Mouse (Mus musculus): ENCODE data around the gene Aldh3b3. TPM values are rescaled to one million over a fixed set of nuclear protein-coding genes. Genes with fewer than 3 reads are reported as not detected.

Gene Aldh3b3
- not detected in 2 replicates for polyA plus RNA-seq (2016; fragmentation: Nextera tagmentation; extraction: Ambion mirVana)

DNA sequence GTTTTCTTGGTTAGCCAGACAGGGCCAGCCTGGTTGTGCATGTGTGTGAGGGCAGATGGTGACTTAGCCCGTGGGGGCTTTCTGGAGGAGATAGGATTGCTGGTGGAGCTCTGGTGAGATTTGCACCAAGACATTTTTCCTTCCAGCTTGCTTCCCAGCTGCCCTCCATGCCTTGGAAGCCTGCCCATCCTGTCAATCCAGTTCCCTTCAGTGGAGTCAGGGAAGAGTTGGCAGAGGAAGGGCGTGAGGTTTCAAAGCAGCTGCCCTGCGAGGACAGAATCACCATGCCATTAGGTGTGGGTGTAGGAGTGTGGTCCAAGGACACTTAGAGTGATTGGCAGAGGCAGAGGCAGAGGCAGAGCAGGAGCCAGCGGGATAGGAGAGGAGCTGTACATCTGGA, at the start of gene Aldh3b3:
TSS of gene Aldh3b3 (plus strand) at position 176 of the 400 bp plus-strand sequence.
- Histone ChIP-seq H3K4me1 (no peaks in the 10 kb centered on the region), H3K36me3 (replicated peaks) (no peaks in the 10 kb centered on the region), H3K9me3 (no peaks in the 10 kb centered on the region), H3K27me3 (ENCODE audit: poor library complexity, severe bottlenecking) (no peaks in the 10 kb centered on the region), H3K4me3 (no peak within 1 kb of the TSS), H3K27ac (no peak within 1 kb of the TSS)
- DNase-seq (ENCODE audit: extremely low spot score, low spot score), result no peak
- WGBS, result 76% methylated on average over 4 of the region's 4 CpGs

GRCm38 (mm10) chr19:3910206-3910605, 48.2 kb upstream of the Aldh3b3 start:
- 85% methylated on average over 5 of the region's 5 CpGs for WGBS
- no peak overlapping the region for H3K27ac ChIP-seq
- H3K4me1 ChIP-seq, result peaks cover 47% of the 10 kb centered on the region
- H3K36me3 ChIP-seq (replicated peaks), result peaks cover 36% of the 10 kb centered on the region
- no peak for DNase-seq (ENCODE audit: extremely low spot score, low spot score)
- H3K4me3 ChIP-seq, result no peak overlapping the region
- H3K9me3 ChIP-seq, result no peaks in the 10 kb centered on the region
- H3K27me3 ChIP-seq (ENCODE audit: poor library complexity, severe bottlenecking), result peaks cover 11% of the 10 kb centered on the region

GRCm38 (mm10) chr19:3912337-3913204, 45.9 kb upstream of the Aldh3b3 start, which contains the start of gene Ndufs8:
Ndufs8 (minus strand) TSS chr19:3912774.
- DNase-seq (ENCODE audit: extremely low spot score, low spot score), result peak; percentile 93
- Histone ChIP-seq H3K27ac (peak within 1 kb of the TSS; percentile 89), H3K9me3 (no peaks in the 10 kb centered on the region), H3K27me3 (ENCODE audit: poor library complexity, severe bottlenecking) (no peaks in the 10 kb centered on the region), H3K4me1 (peaks cover 24% of the 10 kb centered on the region), H3K4me3 (peak within 1 kb of the TSS; percentile 62), H3K36me3 (replicated peaks) (peaks cover 36% of the 10 kb centered on the region)
- under 1% methylated on average over 43 of the region's 43 CpGs for WGBS

DNA sequence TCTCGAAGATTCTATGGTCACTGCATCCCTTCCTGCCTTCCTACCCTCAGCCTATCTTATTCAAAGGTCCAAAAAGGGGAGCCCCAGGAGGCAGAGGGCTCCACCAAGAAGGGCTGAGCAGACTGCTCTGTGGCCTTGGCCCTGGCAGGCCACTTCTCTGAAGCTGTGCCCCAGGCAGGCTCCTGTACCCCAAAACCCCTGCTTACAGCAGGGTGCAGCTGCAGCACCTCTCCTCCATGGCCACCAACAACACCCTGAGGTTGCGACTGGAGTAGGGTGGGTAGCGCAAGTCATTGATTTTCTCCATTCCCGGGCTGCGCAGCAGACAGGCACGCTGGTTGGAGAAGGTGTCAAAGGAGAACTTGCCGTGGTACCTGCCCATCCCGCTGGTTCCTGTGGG, 44.8 kb upstream of the Aldh3b3 start:
- Histone ChIP-seq H3K4me1 (peaks cover 25% of the 10 kb centered on the region), H3K9me3 (no peaks in the 10 kb centered on the region), H3K27ac (peak overlapping the region; percentile 89), H3K36me3 (replicated peaks) (peaks cover 26% of the 10 kb centered on the region), H3K4me3 (peak overlapping the region; percentile 62), H3K27me3 (ENCODE audit: poor library complexity, severe bottlenecking) (no peaks in the 10 kb centered on the region)
- 87% methylated on average over 8 of the region's 8 CpGs for WGBS
- no peak for DNase-seq (ENCODE audit: extremely low spot score, low spot score)

DNA sequence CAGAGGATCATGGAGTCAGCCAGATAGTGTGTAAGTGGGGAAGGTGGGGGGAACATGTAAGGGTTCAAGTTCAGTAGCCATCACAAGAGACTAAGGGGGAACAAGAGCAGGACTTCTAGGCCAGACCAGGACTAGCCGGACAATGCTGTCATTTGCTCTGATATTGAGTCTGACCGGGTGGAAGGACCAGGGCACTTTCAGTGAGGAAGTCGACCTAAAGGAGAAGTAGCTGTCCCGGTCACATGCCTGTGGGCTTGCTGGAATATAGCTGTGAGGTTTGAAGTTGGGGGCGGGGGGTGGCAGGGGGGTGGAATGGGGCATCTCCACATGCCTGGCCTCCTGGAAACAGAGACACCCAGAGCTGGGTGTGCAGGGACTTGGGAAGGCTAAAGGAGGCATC, 43.9 kb upstream of the Aldh3b3 start:
- 89% methylated on average over 5 of the region's 5 CpGs for WGBS

GRCm38 (mm10) chr19:3916727-3917126, 41.7 kb upstream of the Aldh3b3 start:
- H3K27me3 ChIP-seq (ENCODE audit: poor library complexity, severe bottlenecking), result no peaks in the 10 kb centered on the region
- 80% methylated on average over 11 of the region's 11 CpGs for WGBS
- H3K27ac ChIP-seq, result no peak overlapping the region
- no peaks in the 10 kb centered on the region for H3K36me3 ChIP-seq (replicated peaks)
- H3K4me3 ChIP-seq, result no peak overlapping the region
- H3K4me1 ChIP-seq, result peaks cover 21% of the 10 kb centered on the region
- no peaks in the 10 kb centered on the region for H3K9me3 ChIP-seq
- no peak for DNase-seq (ENCODE audit: extremely low spot score, low spot score)

More for the DNA sequence above, 43.9 kb upstream of the Aldh3b3 start:
- Histone ChIP-seq H3K4me3 (no peak overlapping the region), H3K36me3 (replicated peaks) (peaks cover 17% of the 10 kb centered on the region), H3K27ac (no peak overlapping the region), H3K27me3 (ENCODE audit: poor library complexity, severe bottlenecking) (no peaks in the 10 kb centered on the region), H3K4me1 (peaks cover 27% of the 10 kb centered on the region), H3K9me3 (no peaks in the 10 kb centered on the region)
- DNase-seq (ENCODE audit: extremely low spot score, low spot score), result no peak

GRCm38 (mm10) chr19:3919928-3920327, 38.5 kb upstream of the Aldh3b3 start:
- H3K4me1 ChIP-seq, result peaks cover 23% of the 10 kb centered on the region
- DNase-seq (ENCODE audit: extremely low spot score, low spot score), result no peak
- no peaks in the 10 kb centered on the region for H3K9me3 ChIP-seq
- H3K36me3 ChIP-seq (replicated peaks), result no peaks in the 10 kb centered on the region
- H3K27me3 ChIP-seq (ENCODE audit: poor library complexity, severe bottlenecking), result no peaks in the 10 kb centered on the region
- no peak overlapping the region for H3K27ac ChIP-seq
- no peak overlapping the region for H3K4me3 ChIP-seq

GRCm38 (mm10) chr19:3922661-3923371, 35.6 kb upstream of the Aldh3b3 start:
- H3K36me3 ChIP-seq (replicated peaks), result no peaks in the 10 kb centered on the region
- H3K27ac ChIP-seq, result peak overlapping the region; percentile 16; the same call in 1 of the 2 replicates
- H3K9me3 ChIP-seq, result no peaks in the 10 kb centered on the region
- peaks cover 26% of the 10 kb centered on the region for H3K4me1 ChIP-seq
- DNase-seq (ENCODE audit: extremely low spot score, low spot score), result no peak
- H3K27me3 ChIP-seq (ENCODE audit: poor library complexity, severe bottlenecking), result no peaks in the 10 kb centered on the region
- H3K4me3 ChIP-seq, result no peak overlapping the region
- WGBS, result 58% methylated on average over 10 of the region's 10 CpGs

DNA sequence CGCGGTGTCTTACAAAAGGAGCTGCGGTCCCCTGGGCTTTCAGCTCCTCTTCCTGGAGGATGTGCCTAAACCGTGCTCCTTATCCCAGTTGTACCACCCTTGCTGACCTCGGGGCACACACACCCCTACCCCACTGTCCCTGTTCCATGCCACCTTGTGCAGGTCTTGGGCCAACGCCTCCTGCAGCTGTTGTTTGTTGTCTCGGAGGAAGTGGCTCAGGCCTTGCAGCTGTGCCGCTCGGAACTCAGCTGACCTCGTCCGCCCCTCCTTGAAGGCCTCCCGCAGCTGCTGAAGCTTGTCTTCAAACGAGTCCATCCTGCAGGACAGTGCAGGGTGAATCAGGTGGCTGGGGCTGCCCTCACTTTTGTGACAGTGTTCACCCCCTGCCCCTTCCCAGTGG, 34.9 kb upstream of the Aldh3b3 start:
- 65% methylated on average over 13 of the region's 13 CpGs for WGBS
- Histone ChIP-seq H3K4me3 (no peak overlapping the region), H3K27ac (peak overlapping the region; percentile 1; the same call in 1 of the 2 replicates), H3K36me3 (replicated peaks) (no peaks in the 10 kb centered on the region), H3K9me3 (no peaks in the 10 kb centered on the region), H3K27me3 (ENCODE audit: poor library complexity, severe bottlenecking) (no peaks in the 10 kb centered on the region), H3K4me1 (peaks cover 23% of the 10 kb centered on the region)
- DNase-seq (ENCODE audit: extremely low spot score, low spot score), result no peak

- Histone ChIP-seq H3K27ac (no peak overlapping the region), H3K27me3 (ENCODE audit: poor library complexity, severe bottlenecking) (no peaks in the 10 kb centered on the region), H3K9me3 (no peaks in the 10 kb centered on the region), H3K4me3 (no peak overlapping the region), H3K4me1 (peaks cover 26% of the 10 kb centered on the region), H3K36me3 (replicated peaks) (no peaks in the 10 kb centered on the region)
- WGBS, result 87% methylated on average over 8 of the region's 8 CpGs
- DNase-seq (ENCODE audit: extremely low spot score, low spot score), result no peak
These were observed 34.3 kb upstream of the Aldh3b3 start for GRCm38 (mm10) chr19:3924190-3924589.

DNA sequence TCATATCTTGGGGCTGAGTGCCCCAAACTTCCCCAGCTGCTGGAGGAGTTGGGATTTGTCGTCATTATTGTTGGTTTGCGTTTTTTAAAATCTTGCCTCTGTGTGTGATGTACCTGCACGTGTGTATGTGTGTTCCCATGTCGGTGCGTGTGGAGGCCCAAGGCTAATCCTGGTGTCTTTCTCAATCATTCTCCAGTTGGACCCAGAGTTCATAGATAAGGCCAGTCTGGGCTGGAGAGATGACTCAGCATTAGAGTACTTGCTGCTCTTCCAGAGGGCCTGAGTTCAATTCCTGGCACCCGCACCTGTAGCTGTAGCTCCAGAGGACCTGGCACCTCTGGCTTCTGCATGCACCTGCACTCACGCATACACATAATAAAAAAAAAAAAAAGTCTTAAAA, 33.6 kb upstream of the Aldh3b3 start:
- Histone ChIP-seq H3K27me3 (ENCODE audit: poor library complexity, severe bottlenecking) (no peaks in the 10 kb centered on the region), H3K4me3 (no peak overlapping the region), H3K9me3 (no peaks in the 10 kb centered on the region), H3K4me1 (peaks cover 31% of the 10 kb centered on the region), H3K27ac (no peak overlapping the region), H3K36me3 (replicated peaks) (no peaks in the 10 kb centered on the region)
- WGBS, result 90% methylated on average over 7 of the region's 7 CpGs
- DNase-seq (ENCODE audit: extremely low spot score, low spot score), result no peak

DNA sequence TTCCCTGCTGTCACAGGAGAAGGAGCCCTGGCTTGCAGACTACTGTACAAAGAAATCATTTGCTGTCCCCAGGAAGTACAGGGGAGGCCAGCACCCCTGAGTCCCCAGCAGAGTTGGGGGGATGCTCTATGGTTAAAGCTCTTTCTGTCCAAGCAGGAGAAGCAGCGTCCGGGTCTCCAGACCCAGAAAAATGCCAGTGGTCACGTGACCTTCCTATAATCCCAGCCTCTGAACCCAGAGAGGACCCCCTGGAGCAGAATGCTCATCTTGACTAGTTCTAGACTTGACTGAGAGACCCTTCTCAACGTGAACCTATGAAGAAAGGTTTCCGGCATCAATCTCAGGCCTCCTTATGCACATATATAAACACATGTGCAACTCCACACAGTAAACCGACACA, 32.6 kb upstream of the Aldh3b3 start:
- Histone ChIP-seq H3K4me1 (peaks cover 38% of the 10 kb centered on the region), H3K9me3 (no peaks in the 10 kb centered on the region), H3K4me3 (no peak overlapping the region), H3K36me3 (replicated peaks) (no peaks in the 10 kb centered on the region), H3K27me3 (ENCODE audit: poor library complexity, severe bottlenecking) (no peaks in the 10 kb centered on the region), H3K27ac (no peak overlapping the region)
- 88% methylated on average over 6 of the region's 6 CpGs for WGBS
- DNase-seq (ENCODE audit: extremely low spot score, low spot score), result no peak

DNA sequence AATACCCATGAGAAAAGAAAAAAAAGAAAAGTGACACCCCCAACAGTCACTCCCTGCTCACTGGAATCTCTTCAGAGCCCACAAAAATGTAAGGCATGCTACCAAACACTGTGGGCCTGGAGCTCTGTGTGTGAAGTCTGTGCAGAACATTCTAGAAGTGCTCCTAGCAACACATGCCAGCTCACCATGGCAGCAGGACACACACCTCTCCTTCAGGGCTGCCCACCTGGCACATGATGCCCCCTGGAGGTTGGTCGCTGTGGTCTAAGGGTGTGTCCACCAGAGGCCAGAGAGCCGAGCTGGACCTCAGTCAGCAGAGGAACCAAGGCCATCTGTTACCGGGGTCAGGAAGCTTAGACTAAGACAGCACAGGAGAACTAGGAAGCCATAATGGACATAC, 32.2 kb upstream of the Aldh3b3 start:
- Histone ChIP-seq H3K36me3 (replicated peaks) (no peaks in the 10 kb centered on the region), H3K9me3 (no peaks in the 10 kb centered on the region), H3K27ac (no peak overlapping the region), H3K4me1 (peaks cover 38% of the 10 kb centered on the region), H3K4me3 (no peak overlapping the region), H3K27me3 (ENCODE audit: poor library complexity, severe bottlenecking) (no peaks in the 10 kb centered on the region)
- 70% methylated on average over 3 of the region's 3 CpGs for WGBS
- DNase-seq (ENCODE audit: extremely low spot score, low spot score), result no peak
